Mouse (Mus musculus) forebrain, embryonic 15.5 days (tissue): ENCODE results near the gene Rela. TPM values are rescaled to one million over a fixed set of nuclear protein-coding genes. Genes with fewer than 3 reads are reported as not detected.
A peak's percentile ranks its signal among the peaks of the same experiment; 100 is the strongest.

Source experiments
- ATAC-seq: fragments of 200-750 bp; cut with Nextera tagmentation; replicated peaks from 2 replicates; pipeline ENCODE4 v1.8.0; 2017; ENCODE audit warnings: mild to moderate bottlenecking, moderate TSS enrichment, moderate library complexity
- H3K27ac ChIP-seq: fragments of 300-500 bp; sonication (generic); replicated peaks from 2 replicates; pipeline ENCODE4 v1.5.1; 2015; ENCODE audit warnings: mild to moderate bottlenecking, inconsistent platforms
- H3K27me3 ChIP-seq: fragments of 300-500 bp; sonication (generic); 2 replicates; pipeline ENCODE4 v1.6.1; 2015; ENCODE audit warnings: inconsistent platforms
- H3K36me3 ChIP-seq: fragments of 300-500 bp; sonication (generic); 2 replicates; pipeline ENCODE4 v1.6.1; 2015; ENCODE audit warnings: mild to moderate bottlenecking, inconsistent platforms
- H3K4me1 ChIP-seq: fragments of 300-500 bp; sonication (generic); 2 replicates; pipeline ENCODE4 v1.6.1; 2015; ENCODE audit warnings: inconsistent platforms
- H3K4me2 ChIP-seq: fragments of 300-500 bp; sonication (generic); replicated peaks from 2 replicates; pipeline ENCODE4 v1.6.1; 2015; ENCODE audit warnings: mild to moderate bottlenecking, inconsistent platforms
- H3K4me3 ChIP-seq: fragments of 300-500 bp; sonication (generic); 2 replicates; pipeline ENCODE4 v1.5.1; 2015; ENCODE audit warnings: mild to moderate bottlenecking, inconsistent platforms
- H3K9ac ChIP-seq: fragments of 300-500 bp; sonication (generic); replicated peaks from 2 replicates; pipeline ENCODE4 v1.6.1; 2015; ENCODE audit warnings: mild to moderate bottlenecking, inconsistent platforms
- H3K9me3 ChIP-seq: fragments of 300-500 bp; sonication (generic); 2 replicates; pipeline ENCODE4 v1.6.1; 2016; ENCODE audit warnings: inconsistent platforms
- WGBS: fragments of 180-500 bp; shearing (Covaris S2); methylation state at CpG from one replicate; pipeline ENCODE4 v1.1.7; 2015; ENCODE audit warnings: mixed read lengths; 5-methylcytosine and 5-hydroxymethylcytosine counted together
- polyA plus RNA-seq: library from polyadenylated mRNA; unstranded; fragments of >200 nt; fragmentation: Nextera tagmentation; extraction: Ambion mirVana; gene quantifications from 2 replicates; pipeline ENCODE4 v1.2.1, GENCODE M21; 2015

The Rela gene
- polyA plus RNA-seq, 1 experiment from 2014 or later = 34.7 TPM

- Histone ChIP-seq H3K4me2 (no peak overlapping the region), H3K27me3 (no peaks in the 10 kb centered on the region), H3K27ac (no peak overlapping the region), H3K4me3 (no peak overlapping the region), H3K4me1 (peaks cover 26% of the 10 kb centered on the region), H3K9me3 (no peaks in the 10 kb centered on the region), H3K36me3 (peaks cover 58% of the 10 kb centered on the region), H3K9ac (no peak overlapping the region)
- 80% methylated on average over 9 of the region's 9 CpGs for WGBS
- ATAC-seq = no peak
Observed at GRCm38 (mm10) chr19:5640339-5640738, 3.1 kb downstream of the Rela start.

GRCm38 (mm10) chr19:5641021-5641420 lies 3.7 kb downstream of the Rela start:
- H3K27me3 ChIP-seq = no peaks in the 10 kb centered on the region
- H3K4me3 ChIP-seq = no peak overlapping the region
- no peak overlapping the region for H3K4me2 ChIP-seq
- WGBS = 97% methylated on average over 17 of the region's 17 CpGs
- no peak overlapping the region for H3K9ac ChIP-seq
- no peak for ATAC-seq
- no peaks in the 10 kb centered on the region for H3K9me3 ChIP-seq
- H3K36me3 ChIP-seq = peaks cover 64% of the 10 kb centered on the region
- no peak overlapping the region for H3K27ac ChIP-seq
- peaks cover 26% of the 10 kb centered on the region for H3K4me1 ChIP-seq

- H3K4me2 ChIP-seq = no peak overlapping the region
- H3K36me3 ChIP-seq = peaks cover 66% of the 10 kb centered on the region
- no peak overlapping the region for H3K4me3 ChIP-seq
- H3K27me3 ChIP-seq = no peaks in the 10 kb centered on the region
- ATAC-seq = no peak
- WGBS = 93% methylated on average over 8 of the region's 8 CpGs
- H3K9ac ChIP-seq = no peak overlapping the region
- no peaks in the 10 kb centered on the region for H3K9me3 ChIP-seq
- H3K4me1 ChIP-seq = peaks cover 20% of the 10 kb centered on the region
- H3K27ac ChIP-seq = no peak overlapping the region
Observed at GRCm38 (mm10) chr19:5641641-5642040, 4.4 kb downstream of the Rela start.

- WGBS = 95% methylated on average over 9 of the region's 9 CpGs
- Histone ChIP-seq H3K9ac (no peak overlapping the region), H3K4me1 (peaks cover 12% of the 10 kb centered on the region), H3K4me2 (no peak overlapping the region), H3K27me3 (no peaks in the 10 kb centered on the region), H3K9me3 (no peaks in the 10 kb centered on the region), H3K36me3 (peaks cover 70% of the 10 kb centered on the region), H3K4me3 (no peak overlapping the region), H3K27ac (no peak overlapping the region)
- ATAC-seq = no peak
Observed at GRCm38 (mm10) chr19:5645280-5645679, 8.0 kb downstream of the Rela start.

- H3K4me1 ChIP-seq = peaks cover 12% of the 10 kb centered on the region
- ATAC-seq = no peak
- H3K27ac ChIP-seq = no peak overlapping the region
- no peaks in the 10 kb centered on the region for H3K27me3 ChIP-seq
- no peaks in the 10 kb centered on the region for H3K9me3 ChIP-seq
- WGBS = 89% methylated on average over 8 of the region's 8 CpGs
- no peak overlapping the region for H3K9ac ChIP-seq
- H3K36me3 ChIP-seq = peaks cover 54% of the 10 kb centered on the region
- no peak overlapping the region for H3K4me2 ChIP-seq
- no peak overlapping the region for H3K4me3 ChIP-seq
Observed at GRCm38 (mm10) chr19:5646731-5647330, 9.5 kb downstream of the Rela start.

GRCm38 (mm10) chr19:5647791-5648190 lies 10.5 kb downstream of the Rela start:
- Histone ChIP-seq H3K36me3 (peaks cover 45% of the 10 kb centered on the region), H3K4me1 (peaks cover 12% of the 10 kb centered on the region)
- 96% methylated on average over 6 of the region's 6 CpGs for WGBS

GRCm38 (mm10) chr19:5648401-5649297 lies 11.4 kb downstream of the Rela start:
- Histone ChIP-seq H3K9ac (peak overlapping the region; percentile 47), H3K4me2 (peak overlapping the region; percentile 51), H3K9me3 (no peaks in the 10 kb centered on the region), H3K4me1 (peaks cover 12% of the 10 kb centered on the region), H3K27me3 (peaks cover 8% of the 10 kb centered on the region; the same call in 1 of the 2 replicates), H3K4me3 (peak overlapping the region; percentile 29), H3K27ac (peak overlapping the region; percentile 77), H3K36me3 (peaks cover 37% of the 10 kb centered on the region)
- peak; percentile 93 for ATAC-seq
- 14% methylated on average over 26 of the region's 26 CpGs for WGBS

More at GRCm38 (mm10) chr19:5647791-5648190, 10.5 kb downstream of the Rela start:
- Histone ChIP-seq H3K27me3 (peaks cover 1% of the 10 kb centered on the region; the same call in 1 of the 2 replicates), H3K9me3 (no peaks in the 10 kb centered on the region), H3K4me3 (no peak overlapping the region), H3K27ac (no peak overlapping the region), H3K4me2 (no peak overlapping the region), H3K9ac (no peak overlapping the region)
- ATAC-seq = no peak

- 75% methylated on average over 6 of the region's 6 CpGs for WGBS
- Histone ChIP-seq H3K4me2 (peak overlapping the region; percentile 51), H3K4me1 (peaks cover 18% of the 10 kb centered on the region), H3K4me3 (peak overlapping the region; percentile 29), H3K36me3 (peaks cover 31% of the 10 kb centered on the region), H3K27me3 (peaks cover 14% of the 10 kb centered on the region), H3K9ac (peak overlapping the region; percentile 47), H3K27ac (peak overlapping the region; percentile 77), H3K9me3 (no peaks in the 10 kb centered on the region)
- ATAC-seq = no peak; the same call in 1 of the 2 replicates
Observed at GRCm38 (mm10) chr19:5649298-5649741, 12.0 kb downstream of the Rela start.

- Histone ChIP-seq H3K36me3 (peaks cover 11% of the 10 kb centered on the region), H3K9me3 (no peaks in the 10 kb centered on the region), H3K4me1 (peaks cover 27% of the 10 kb centered on the region), H3K4me3 (no peak overlapping the region), H3K27ac (no peak overlapping the region), H3K9ac (no peak overlapping the region), H3K27me3 (peaks cover 29% of the 10 kb centered on the region), H3K4me2 (no peak overlapping the region)
- 62% methylated on average over 13 of the region's 13 CpGs for WGBS
- no peak for ATAC-seq
Observed at GRCm38 (mm10) chr19:5651502-5652274, 14.4 kb downstream of the Rela start.

GRCm38 (mm10) chr19:5652570-5652969 lies 15.3 kb downstream of the Rela start:
- Histone ChIP-seq H3K27ac (no peak overlapping the region), H3K27me3 (peaks cover 29% of the 10 kb centered on the region), H3K36me3 (peaks cover 2% of the 10 kb centered on the region), H3K4me3 (no peak overlapping the region), H3K9ac (no peak overlapping the region), H3K9me3 (no peaks in the 10 kb centered on the region), H3K4me2 (no peak overlapping the region), H3K4me1 (peaks cover 27% of the 10 kb centered on the region)
- ATAC-seq = no peak
- WGBS = 73% methylated on average over 6 of the region's 6 CpGs

- Histone ChIP-seq H3K36me3 (no peaks in the 10 kb centered on the region), H3K9ac (peak overlapping the region; percentile 43), H3K4me1 (peaks cover 17% of the 10 kb centered on the region), H3K27me3 (peaks cover 29% of the 10 kb centered on the region), H3K27ac (no peak overlapping the region), H3K4me2 (peak overlapping the region; percentile 75), H3K4me3 (peak overlapping the region; percentile 42), H3K9me3 (no peaks in the 10 kb centered on the region)
- peak; percentile 60 for ATAC-seq
- WGBS = 4% methylated on average over 62 of the region's 62 CpGs
Observed at GRCm38 (mm10) chr19:5653969-5654719, 16.9 kb downstream of the Rela start.
